Mouse (Mus musculus) kidney, adult 2 months (tissue): Measurements from ENCODE around the gene Lrrc4c.

Source experiments
- CTCF ChIP-seq: fragments of 200-500 bp; conservative IDR thresholded peaks from 2 replicates; pipeline ENCODE4 v1.5.1; 2011; ENCODE audit warnings: low read depth, mild to moderate bottlenecking, control low read depth, low read length, moderate library complexity, mixed read lengths; ENCODE audit not compliant: insufficient read depth, insufficient read length
- POLR2A ChIP-seq: fragments of 200-500 bp; IDR thresholded peaks from one replicate; pipeline ENCODE4 v1.6.1; 2011; ENCODE audit warnings: low read depth, low read length, control low read depth

DNA sequence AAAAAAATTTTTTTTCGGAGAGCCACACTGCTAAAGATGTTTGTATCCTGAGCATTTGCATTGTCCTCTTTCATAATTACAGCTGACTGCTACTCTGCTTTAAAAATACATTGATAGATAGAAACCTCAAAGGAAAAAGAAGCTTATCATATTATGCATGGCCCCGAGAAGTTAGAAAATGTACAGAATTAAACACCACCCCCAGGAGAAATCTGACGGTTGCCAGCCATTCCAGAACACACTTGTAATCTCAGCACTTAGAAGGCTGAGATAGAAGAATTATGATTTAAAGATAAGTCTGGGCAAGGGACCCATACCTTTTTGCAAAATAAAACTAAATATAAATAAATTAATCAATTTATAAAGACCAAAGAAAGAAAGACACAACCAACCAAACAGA, 1268.4 kb downstream of the Lrrc4c start:
- TF ChIP-seq POLR2A (no peak), CTCF (no peak)
